Mouse (Mus musculus) limb, embryonic 14.5 days (tissue): ENCODE measurements around the gene Nsun3. TPM values are rescaled to one million over a fixed set of nuclear protein-coding genes. Genes with fewer than 3 reads are reported as not detected.

Experiments
- ATAC-seq: fragments of 200-750 bp; cut with Nextera tagmentation; 2 replicates; pipeline ENCODE4 v1.8.0; 2017; ENCODE audit warnings: low read depth, moderate number of reproducible peaks, moderate TSS enrichment; ENCODE audit not compliant: low FRiP score
- DNase-seq: peaks from one replicate; pipeline ENCODE4 v3.0.0-alpha.2; 2015; ENCODE audit warnings: low spot score
- H3K27ac ChIP-seq: fragments of 300-500 bp; sonication (generic); replicated peaks from 2 replicates; pipeline ENCODE4 v1.5.1; 2014; ENCODE audit warnings: low read depth, mild to moderate bottlenecking, low read length, moderate library complexity, mixed read lengths
- H3K27me3 ChIP-seq: fragments of 300-500 bp; sonication (generic); 2 replicates; pipeline ENCODE4 v1.6.1; 2014; ENCODE audit warnings: low read length, mixed read lengths; ENCODE audit not compliant: control insufficient read depth, insufficient read depth
- H3K36me3 ChIP-seq: fragments of 300-500 bp; sonication (generic); 2 replicates; pipeline ENCODE4 v1.6.1; 2014; ENCODE audit warnings: mild to moderate bottlenecking, low read length, moderate library complexity, mixed read lengths; ENCODE audit not compliant: control insufficient read depth, insufficient read depth
- H3K4me1 ChIP-seq: fragments of 300-500 bp; sonication (generic); 2 replicates; pipeline ENCODE4 v1.6.1; 2014; ENCODE audit warnings: antibody characterized with exemption, low read length, mixed read lengths; ENCODE audit not compliant: control insufficient read depth, insufficient read depth
- H3K4me2 ChIP-seq: fragments of 300-500 bp; sonication (generic); replicated peaks from 2 replicates; pipeline ENCODE4 v1.6.1; 2014; ENCODE audit warnings: low read depth, mild to moderate bottlenecking, low read length, moderate library complexity; ENCODE audit not compliant: severe bottlenecking
- H3K4me3 ChIP-seq: fragments of 300-500 bp; sonication (generic); replicated peaks from 2 replicates; pipeline ENCODE4 v1.5.1; 2014; ENCODE audit warnings: low read length
- H3K9ac ChIP-seq: fragments of 300-500 bp; sonication (generic); 2 replicates; pipeline ENCODE4 v1.6.1; 2014; ENCODE audit warnings: mild to moderate bottlenecking, low read depth, low read length, moderate library complexity; ENCODE audit not compliant: severe bottlenecking
- H3K9me3 ChIP-seq: fragments of 300-500 bp; sonication (generic); 2 replicates; pipeline ENCODE4 v1.6.1; 2016; ENCODE audit warnings: low read length; ENCODE audit not compliant: control insufficient read depth
- POLR2A ChIP-seq: fragments of 200-500 bp; IDR thresholded peaks from 2 replicates; pipeline ENCODE4 v1.8.0; 2012; ENCODE audit warnings: inconsistent platforms, mild to moderate bottlenecking, moderate library complexity, borderline replicate concordance; ENCODE audit not compliant: insufficient read depth, insufficient read length; ENCODE audit errors: extremely low read depth
- WGBS: fragments of 180-500 bp; shearing (Covaris S2); extraction: QIAGEN DNeasy Blood & Tissue Kit; methylation state at CpG from one replicate; pipeline ENCODE4 v1.1.7; 2014; 5-methylcytosine and 5-hydroxymethylcytosine counted together
- polyA plus RNA-seq, 2 experiments: library from polyadenylated mRNA; depleted of rRNA in 1 of 2; stranded (reverse) in 1 of 2; unstranded in 1 of 2; fragments of >200 nt; fragmentation: Nextera tagmentation in 1 of 2; extraction: Ambion mirVana in 1 of 2; gene quantifications; 2 replicates each; pipeline versions ENCODE4 v1.2.1 to v1.2.3; 2012 to 2014

The Nsun3 gene
- polyA plus RNA-seq, 2 experiments, result 7.8 to 8.1 TPM

GRCm38 (mm10) chr16:62822472-62822871 lies 35.9 kb upstream of the Nsun3 start:
- no peak for TF ChIP-seq POLR2A
- no peaks in the 10 kb centered on the region for H3K27me3 ChIP-seq
- no peak overlapping the region for H3K27ac ChIP-seq
- no peak overlapping the region for H3K4me2 ChIP-seq
- WGBS, result 89% methylated on average over 6 of the region's 6 CpGs
- H3K4me3 ChIP-seq, result no peak overlapping the region
- no peaks in the 10 kb centered on the region for H3K9me3 ChIP-seq
- H3K36me3 ChIP-seq, result no peaks in the 10 kb centered on the region
- H3K4me1 ChIP-seq, result no peaks in the 10 kb centered on the region
- ATAC-seq, result no peak
- H3K9ac ChIP-seq, result no peak overlapping the region
- no peak for DNase-seq

DNA sequence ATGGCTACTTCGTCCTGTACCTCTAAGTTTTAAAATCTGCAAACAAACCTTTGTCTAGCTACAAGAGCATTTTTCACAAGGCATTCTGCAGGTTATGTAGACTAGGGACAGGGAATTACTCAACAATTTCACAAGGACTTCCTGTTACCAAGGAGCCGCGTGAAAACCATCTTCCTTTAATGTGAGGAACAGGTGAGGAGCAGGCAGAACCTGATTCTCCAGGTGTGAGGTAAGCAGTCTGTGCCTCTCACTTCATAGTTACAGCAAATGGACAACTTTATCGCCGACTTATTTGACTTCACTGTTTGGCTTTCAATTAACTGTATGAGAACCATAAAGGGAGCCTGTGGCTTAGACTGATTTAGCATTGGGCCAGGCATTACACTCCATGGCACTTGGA lies 27.9 kb upstream of the Nsun3 start, which contains the start of gene Stx19:
Gene Stx19 (plus strand): TSS at position 186 of the 400 bp plus-strand sequence.
- ATAC-seq (no peak), DNase-seq (peak; percentile 10)
- 63% methylated on average over 5 of the region's 5 CpGs for WGBS
- no peak for TF ChIP-seq POLR2A
- no peak within 1 kb of the TSS for H3K4me3 ChIP-seq
- H3K9me3 ChIP-seq, result no peaks in the 10 kb centered on the region
- peaks cover 7% of the 10 kb centered on the region; the same call in 1 of the 2 replicates for H3K36me3 ChIP-seq
- no peak within 1 kb of the TSS for H3K27ac ChIP-seq
- H3K9ac ChIP-seq, result no peak within 1 kb of the TSS
- no peak within 1 kb of the TSS for H3K4me2 ChIP-seq
- H3K4me1 ChIP-seq, result no peaks in the 10 kb centered on the region
- no peaks in the 10 kb centered on the region for H3K27me3 ChIP-seq

- H3K4me1 ChIP-seq, result no peaks in the 10 kb centered on the region
- H3K27me3 ChIP-seq, result no peaks in the 10 kb centered on the region
- TF ChIP-seq POLR2A, result no peak
- no peak overlapping the region for H3K9ac ChIP-seq
- H3K27ac ChIP-seq, result no peak overlapping the region
- H3K9me3 ChIP-seq, result no peaks in the 10 kb centered on the region
- H3K4me2 ChIP-seq, result no peak overlapping the region
- H3K36me3 ChIP-seq, result peaks cover 7% of the 10 kb centered on the region; the same call in 1 of the 2 replicates
- ATAC-seq (no peak), DNase-seq (no peak)
- 83% methylated on average over 5 of the region's 5 CpGs for WGBS
- no peak overlapping the region for H3K4me3 ChIP-seq
Measured at GRCm38 (mm10) chr16:62813790-62814189, 27.2 kb upstream of the Nsun3 start.

- TF ChIP-seq POLR2A, result no peak
- no peak for DNase-seq
Measured at GRCm38 (mm10) chr16:62810855-62811254, 24.2 kb upstream of the Nsun3 start.

DNA sequence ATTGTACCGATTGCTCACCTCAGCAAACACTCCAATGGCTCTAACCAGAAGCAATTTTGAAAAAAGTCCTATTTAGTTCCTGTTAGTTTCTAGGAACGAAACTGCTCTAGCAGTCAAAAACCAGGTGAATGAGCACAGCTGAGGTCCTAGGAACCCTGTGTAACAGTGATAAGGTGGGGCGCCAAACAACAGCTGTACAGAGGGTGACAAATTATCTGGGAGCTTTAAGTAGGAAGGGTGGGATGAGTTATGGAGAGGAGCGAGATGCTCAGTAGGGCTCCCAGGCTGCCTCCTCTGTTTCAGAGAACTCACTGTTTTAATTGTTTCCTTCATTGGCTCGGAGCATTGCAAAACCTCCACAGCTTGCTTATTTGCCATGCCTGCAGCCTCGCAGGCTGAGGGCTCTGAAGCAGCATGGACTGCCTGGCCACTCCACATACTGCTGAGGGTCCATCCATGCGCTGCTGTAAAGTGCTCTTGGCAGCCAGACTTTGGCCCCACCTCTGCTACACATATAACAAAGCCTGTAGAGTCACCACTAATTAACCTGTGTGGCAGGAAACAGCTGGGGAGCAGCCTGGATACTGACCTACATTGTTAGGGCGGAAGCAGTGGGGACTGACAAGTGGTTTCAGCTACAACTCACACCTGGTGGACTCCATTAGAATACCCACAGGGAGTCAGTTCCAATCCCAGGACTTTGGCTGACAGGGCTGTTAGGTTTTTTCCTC lies 20.8 kb upstream of the Nsun3 start:
- Histone ChIP-seq H3K9ac (no peak overlapping the region), H3K4me1 (0 out of 2 replicates have a peak, but pooled peaks cover 4% of the 10 kb centered on the region), H3K27me3 (no peaks in the 10 kb centered on the region), H3K27ac (no peak overlapping the region), H3K9me3 (no peaks in the 10 kb centered on the region), H3K4me2 (no peak overlapping the region), H3K36me3 (peaks cover 22% of the 10 kb centered on the region; the same call in 1 of the 2 replicates), H3K4me3 (no peak overlapping the region)
- peak; percentile 35 for DNase-seq
- no peak for TF ChIP-seq POLR2A
- 44% methylated on average over 8 of the region's 8 CpGs for WGBS
- 0 out of 2 replicates have a peak, but pooled peaks have one; percentile 37 for ATAC-seq

More at GRCm38 (mm10) chr16:62810855-62811254, 24.2 kb upstream of the Nsun3 start:
- Histone ChIP-seq H3K4me2 (no peak overlapping the region), H3K4me1 (0 out of 2 replicates have a peak, but pooled peaks cover 4% of the 10 kb centered on the region), H3K4me3 (no peak overlapping the region), H3K9me3 (no peaks in the 10 kb centered on the region), H3K9ac (no peak overlapping the region), H3K36me3 (peaks cover 7% of the 10 kb centered on the region; the same call in 1 of the 2 replicates), H3K27ac (no peak overlapping the region), H3K27me3 (no peaks in the 10 kb centered on the region)
- ATAC-seq, result no peak
- WGBS, result 68% methylated on average over 4 of the region's 4 CpGs
